Mouse (Mus musculus): ENCODE data around the gene Car14. TPM values are rescaled to one million over a fixed set of nuclear protein-coding genes. Genes with fewer than 3 reads are reported as not detected.
A peak's percentile ranks its signal among the peaks of the same experiment; 100 is the strongest.
"Not testable (repeated sequence)": the region's sequence is repeated elsewhere in the genome, so short reads cannot be mapped to it uniquely, and the experiment has no call there.

Car14 gene
- polyA plus RNA-seq, 1 experiment: 0.81 TPM

GRCm38 (mm10) chr3:95865571-95865970 lies 38.9 kb downstream of the Car14 start:
- TF ChIP-seq POLR2A (IDR thresholded peaks at IDR 0.05; ENCODE audit: low read depth, low read length) (no peak), CTCF (IDR thresholded peaks at IDR 0.05; ENCODE audit: extremely low read depth, insufficient read length, insufficient replicate concordance, low read depth, low read length) (no peak)
- Histone ChIP-seq H3K4me3 (ENCODE audit: low read depth, low read length) (no peak overlapping the region), H3K36me3 (ENCODE audit: control insufficient read depth, insufficient read depth, low read length) (peaks cover 27% of the 10 kb centered on the region), H3K27ac (ENCODE audit: insufficient read depth, low read depth, low read length) (no peak overlapping the region), H3K27me3 (ENCODE audit: control insufficient read depth, insufficient read depth, low read length) (no peaks in the 10 kb centered on the region), H3K4me1 (ENCODE audit: control insufficient read depth, insufficient read depth, insufficient read length, low read length) (no peaks in the 10 kb centered on the region)
- 92% methylated on average over 20 of the region's 20 CpGs for WGBS

GRCm38 (mm10) chr3:95865050-95865449 lies 39.4 kb downstream of the Car14 start:
- no peak for TF ChIP-seq POLR2A (IDR thresholded peaks at IDR 0.05; ENCODE audit: low read depth, low read length)
- no peak for TF ChIP-seq CTCF (IDR thresholded peaks at IDR 0.05; ENCODE audit: extremely low read depth, insufficient read length, insufficient replicate concordance, low read depth, low read length)
- 97% methylated on average over 5 of the region's 5 CpGs for WGBS
- Histone ChIP-seq H3K4me1 (ENCODE audit: control insufficient read depth, insufficient read depth, insufficient read length, low read length) (no peaks in the 10 kb centered on the region), H3K27ac (ENCODE audit: insufficient read depth, low read depth, low read length) (no peak overlapping the region), H3K36me3 (ENCODE audit: control insufficient read depth, insufficient read depth, low read length) (peaks cover 27% of the 10 kb centered on the region), H3K4me3 (ENCODE audit: low read depth, low read length) (no peak overlapping the region), H3K27me3 (ENCODE audit: control insufficient read depth, insufficient read depth, low read length) (no peaks in the 10 kb centered on the region)

GRCm38 (mm10) chr3:95863578-95863977 lies 40.9 kb downstream of the Car14 start:
- H3K36me3 ChIP-seq (ENCODE audit: control insufficient read depth, insufficient read depth, low read length): peaks cover 24% of the 10 kb centered on the region
- H3K4me3 ChIP-seq (ENCODE audit: low read depth, low read length): no peak overlapping the region
- H3K27me3 ChIP-seq (ENCODE audit: control insufficient read depth, insufficient read depth, low read length): no peaks in the 10 kb centered on the region
- H3K4me1 ChIP-seq (ENCODE audit: control insufficient read depth, insufficient read depth, insufficient read length, low read length): no peaks in the 10 kb centered on the region
- no peak for TF ChIP-seq POLR2A (IDR thresholded peaks at IDR 0.05; ENCODE audit: low read depth, low read length)
- TF ChIP-seq CTCF (IDR thresholded peaks at IDR 0.05; ENCODE audit: extremely low read depth, insufficient read length, insufficient replicate concordance, low read depth, low read length): no peak
- WGBS: 70% methylated on average over 7 of the region's 7 CpGs
- no peak overlapping the region for H3K27ac ChIP-seq (ENCODE audit: insufficient read depth, low read depth, low read length)

GRCm38 (mm10) chr3:95861796-95862195 lies 42.7 kb downstream of the Car14 start:
- TF ChIP-seq POLR2A (IDR thresholded peaks at IDR 0.05; ENCODE audit: low read depth, low read length): no peak
- no peak for TF ChIP-seq CTCF (IDR thresholded peaks at IDR 0.05; ENCODE audit: extremely low read depth, insufficient read length, insufficient replicate concordance, low read depth, low read length)
- WGBS: 42% methylated on average over 2 of the region's 2 CpGs
- Histone ChIP-seq H3K4me3 (ENCODE audit: low read depth, low read length) (no peak overlapping the region), H3K27me3 (ENCODE audit: control insufficient read depth, insufficient read depth, low read length) (no peaks in the 10 kb centered on the region), H3K4me1 (ENCODE audit: control insufficient read depth, insufficient read depth, insufficient read length, low read length) (no peaks in the 10 kb centered on the region), H3K36me3 (ENCODE audit: control insufficient read depth, insufficient read depth, low read length) (peaks cover 17% of the 10 kb centered on the region), H3K27ac (ENCODE audit: insufficient read depth, low read depth, low read length) (no peak overlapping the region)

- 76% methylated on average over 10 of the region's 10 CpGs for WGBS
- no peak overlapping the region for H3K27ac ChIP-seq (ENCODE audit: insufficient read depth, low read depth, low read length)
- H3K4me3 ChIP-seq (ENCODE audit: low read depth, low read length): no peak overlapping the region
- peaks cover 17% of the 10 kb centered on the region for H3K36me3 ChIP-seq (ENCODE audit: control insufficient read depth, insufficient read depth, low read length)
- no peaks in the 10 kb centered on the region for H3K4me1 ChIP-seq (ENCODE audit: control insufficient read depth, insufficient read depth, insufficient read length, low read length)
- H3K27me3 ChIP-seq (ENCODE audit: control insufficient read depth, insufficient read depth, low read length): no peaks in the 10 kb centered on the region
- TF ChIP-seq POLR2A (IDR thresholded peaks at IDR 0.05; ENCODE audit: low read depth, low read length) (no peak), CTCF (IDR thresholded peaks at IDR 0.05; ENCODE audit: extremely low read depth, insufficient read length, insufficient replicate concordance, low read depth, low read length) (peak; percentile 51; the same call in 1 of the 2 replicates)
These were observed 43.3 kb downstream of the Car14 start for GRCm38 (mm10) chr3:95861216-95861615.

GRCm38 (mm10) chr3:95860323-95860722 lies 44.2 kb downstream of the Car14 start:
- Histone ChIP-seq H3K4me3 (ENCODE audit: low read depth, low read length) (no peak overlapping the region), H3K27me3 (ENCODE audit: control insufficient read depth, insufficient read depth, low read length) (no peaks in the 10 kb centered on the region), H3K36me3 (ENCODE audit: control insufficient read depth, insufficient read depth, low read length) (peaks cover 13% of the 10 kb centered on the region), H3K4me1 (ENCODE audit: control insufficient read depth, insufficient read depth, insufficient read length, low read length) (no peaks in the 10 kb centered on the region), H3K27ac (ENCODE audit: insufficient read depth, low read depth, low read length) (no peak overlapping the region)
- 72% methylated on average over 3 of the region's 3 CpGs for WGBS
- TF ChIP-seq POLR2A (IDR thresholded peaks at IDR 0.05; ENCODE audit: low read depth, low read length) (no peak), CTCF (IDR thresholded peaks at IDR 0.05; ENCODE audit: extremely low read depth, insufficient read length, insufficient replicate concordance, low read depth, low read length) (peak; percentile 7; the same call in 1 of the 2 replicates)

DNA sequence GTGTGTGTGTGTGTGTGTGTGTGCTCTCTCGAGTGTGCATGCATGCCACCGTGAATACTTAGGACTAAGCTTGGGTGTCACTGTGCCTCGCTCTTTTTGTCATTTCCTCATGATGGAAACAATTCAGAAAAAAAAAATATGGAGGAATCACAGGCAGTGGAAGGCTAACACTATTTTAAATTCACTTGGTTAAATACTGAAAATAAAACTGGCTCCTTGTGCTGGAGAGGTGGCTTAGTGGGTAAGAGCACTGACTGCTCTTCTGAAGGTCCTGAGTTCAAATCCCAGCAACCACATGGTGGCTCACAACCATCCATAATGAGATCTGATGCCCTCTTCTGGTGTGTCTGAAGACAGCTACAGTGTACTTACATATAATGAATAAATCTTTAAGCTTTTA lies 46.2 kb downstream of the Car14 start:
- H3K4me1 ChIP-seq (ENCODE audit: control insufficient read depth, insufficient read depth, insufficient read length, low read length); H3K4me3 ChIP-seq (ENCODE audit: low read depth, low read length); H3K27ac ChIP-seq (ENCODE audit: insufficient read depth, low read depth, low read length); H3K27me3 ChIP-seq (ENCODE audit: control insufficient read depth, insufficient read depth, low read length); H3K36me3 ChIP-seq (ENCODE audit: control insufficient read depth, insufficient read depth, low read length): not testable (repeated sequence)
- WGBS: 81% methylated on average over 3 of the region's 3 CpGs

DNA sequence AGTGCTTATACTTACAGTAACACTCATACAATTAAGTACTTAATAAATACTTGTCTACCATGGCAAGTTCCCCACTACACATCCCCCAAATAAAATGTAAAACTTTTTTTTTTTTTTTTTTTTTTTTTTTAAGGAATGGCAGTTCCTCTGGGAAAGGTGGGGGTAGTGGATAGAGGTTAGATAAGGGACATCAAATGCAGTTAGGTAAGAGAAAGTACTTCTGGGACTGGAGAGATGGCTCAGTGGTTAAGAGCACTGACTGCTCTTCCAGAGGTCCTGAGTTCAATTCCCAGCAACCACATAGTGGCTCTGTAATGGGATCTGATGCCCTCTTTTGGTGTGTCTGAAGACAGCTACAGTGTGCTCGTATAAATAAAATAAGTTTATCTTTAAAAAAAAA lies 47.4 kb downstream of the Car14 start:
- H3K4me3 ChIP-seq (ENCODE audit: low read depth, low read length); H3K27ac ChIP-seq (ENCODE audit: insufficient read depth, low read depth, low read length); H3K27me3 ChIP-seq (ENCODE audit: control insufficient read depth, insufficient read depth, low read length); H3K4me1 ChIP-seq (ENCODE audit: control insufficient read depth, insufficient read depth, insufficient read length, low read length): not testable (repeated sequence)
- peaks cover 10% of the 10 kb centered on the region for H3K36me3 ChIP-seq (ENCODE audit: control insufficient read depth, insufficient read depth, low read length)
- WGBS: 95% methylated on average over 1 of the region's 1 CpGs

Data from small intestine, adult 2 months (tissue).